Mouse (Mus musculus): ENCODE results near the gene Myocos.

Myocos gene

DNA sequence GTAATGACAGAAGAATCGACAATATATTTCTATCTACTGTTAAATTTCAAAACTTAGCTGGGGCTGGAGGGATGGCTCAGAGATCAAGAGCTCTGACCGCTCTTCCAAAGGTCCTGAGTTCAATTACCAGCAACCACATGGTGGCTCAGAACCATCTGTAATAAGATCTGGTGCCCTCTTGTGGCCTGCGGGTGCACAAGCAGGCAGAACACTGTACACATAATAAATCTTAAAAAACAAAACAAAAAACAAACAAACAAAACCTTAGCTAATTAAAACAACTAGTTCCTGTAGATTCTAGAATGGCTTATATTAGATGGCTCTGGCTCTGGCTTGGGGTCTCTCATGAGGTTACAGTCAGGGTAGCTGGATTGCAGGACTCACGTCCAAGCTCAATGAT is 37.5 kb downstream of the Myocos start:
- in situ Hi-C loops (cut with MboI, MseI): loop anchor here (5.0 kb wide), 1 partner anchor 42 kb away; no protein-coding TSS in a partner anchor

- in situ Hi-C loops (cut with MboI, MseI): no loop called here
These were observed 42.5 kb downstream of the Myocos start for GRCm38 (mm10) chr1:162615511-162615910.

DNA sequence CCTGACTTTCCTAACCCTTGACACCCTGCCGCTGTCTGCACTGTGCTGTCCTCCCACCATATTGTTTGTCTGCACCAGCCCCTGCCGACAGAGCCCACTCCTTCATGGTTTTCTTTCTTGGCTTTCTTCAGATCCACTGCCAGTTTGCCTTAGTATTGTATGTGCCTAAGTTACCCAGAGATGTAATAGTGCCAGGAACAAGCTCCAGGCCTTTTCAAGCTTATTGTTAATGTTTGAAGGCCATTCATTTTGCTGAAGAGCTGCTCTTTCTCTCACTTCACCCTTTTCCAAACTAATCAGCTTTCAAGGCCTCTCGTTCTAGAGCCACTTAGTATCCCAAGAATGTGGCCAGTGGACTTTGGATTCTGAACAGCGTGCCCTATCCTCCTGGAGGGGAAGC is 46.8 kb downstream of the Myocos start:
- in situ Hi-C loops (cut with MboI, MseI): no loop called here

DNA sequence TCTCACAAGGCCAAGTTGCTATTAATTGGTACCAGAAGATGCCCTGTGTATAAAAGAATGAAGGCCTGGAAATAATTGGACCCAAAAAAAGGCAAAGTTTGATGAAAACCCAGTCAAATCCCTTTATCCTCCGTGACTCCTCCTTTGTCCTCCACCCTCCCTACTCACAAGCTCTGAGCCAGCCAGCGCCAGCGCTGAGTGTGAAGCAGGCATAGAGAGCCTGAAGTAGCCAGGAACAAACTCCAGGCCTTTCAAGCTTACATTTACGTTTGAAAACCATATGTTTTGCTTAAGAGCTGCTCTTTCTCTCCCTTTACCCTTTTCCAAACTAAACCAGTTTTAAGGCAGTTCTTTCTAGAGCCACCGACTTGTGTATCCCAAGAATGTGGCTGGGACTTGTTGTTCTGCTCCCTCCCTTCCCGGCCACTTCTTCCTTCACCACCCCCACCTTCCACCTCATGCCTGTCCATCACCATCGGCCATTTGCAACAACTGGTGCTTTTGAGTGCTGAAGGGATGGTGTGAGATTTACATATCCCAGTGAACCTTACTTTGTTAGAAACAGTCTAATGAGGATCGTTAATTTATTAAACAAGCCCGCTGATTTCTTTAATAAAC is 48.3 kb downstream of the Myocos start:
- in situ Hi-C loops (cut with MboI, MseI): no loop called here

GRCm38 (mm10) chr1:162608127-162608526 is 49.9 kb downstream of the Myocos start:
- in situ Hi-C loops (cut with MboI, MseI): no loop called here

- in situ Hi-C loops (cut with MboI, MseI): no loop called here
These were observed 56.7 kb downstream of the Myocos start for GRCm38 (mm10) chr1:162601288-162601687.

GRCm38 (mm10) chr1:162599617-162600016 is 58.4 kb downstream of the Myocos start:
- in situ Hi-C loops (cut with MboI, MseI): no loop called here

- in situ Hi-C loops (cut with MboI, MseI): no loop called here
These were observed 60.5 kb downstream of the Myocos start for GRCm38 (mm10) chr1:162597379-162598102.

All from regulatory T cell (primary cell).